Mouse (Mus musculus): ENCODE data around the gene Rbms3. TPM values are rescaled to one million over a fixed set of nuclear protein-coding genes. Genes with fewer than 3 reads are reported as not detected.

Rbms3 gene
- polyA plus RNA-seq, 1 experiment from 2014 or later: 127 TPM

DNA sequence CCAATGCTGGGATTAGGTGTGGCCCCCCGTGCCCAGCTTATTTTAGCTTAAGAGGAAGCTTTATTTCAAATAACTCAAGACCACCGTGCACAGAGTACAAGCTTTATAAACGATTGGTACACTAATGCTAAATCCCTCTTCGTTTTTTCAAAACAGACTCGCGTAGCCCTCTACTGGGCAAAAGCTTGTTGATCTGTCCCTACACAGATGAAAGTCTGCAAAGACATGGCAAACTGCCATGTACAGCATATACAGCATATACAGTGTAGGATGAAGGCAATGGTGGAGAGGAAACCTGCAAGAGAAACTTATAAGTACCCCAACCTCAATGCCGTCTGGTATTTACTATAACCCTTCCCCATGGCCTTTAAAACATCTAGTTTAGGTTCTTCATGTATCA is 46.1 kb downstream of the Rbms3 start:
- H3K4me3 ChIP-seq: no peak overlapping the region
- no peak overlapping the region for H3K27ac ChIP-seq (replicated peaks)
- H3K36me3 ChIP-seq: no peaks in the 10 kb centered on the region
- peak; percentile 50; the same call in 1 of the 2 replicates for ATAC-seq (ENCODE audit: low read depth)
- no peaks in the 10 kb centered on the region for H3K27me3 ChIP-seq
- H3K9ac ChIP-seq: no peak overlapping the region
- WGBS: 71% methylated on average over 7 of the region's 7 CpGs
- no peak overlapping the region for H3K4me2 ChIP-seq
- no peaks in the 10 kb centered on the region for H3K9me3 ChIP-seq
- H3K4me1 ChIP-seq (replicated peaks): no peaks in the 10 kb centered on the region

DNA sequence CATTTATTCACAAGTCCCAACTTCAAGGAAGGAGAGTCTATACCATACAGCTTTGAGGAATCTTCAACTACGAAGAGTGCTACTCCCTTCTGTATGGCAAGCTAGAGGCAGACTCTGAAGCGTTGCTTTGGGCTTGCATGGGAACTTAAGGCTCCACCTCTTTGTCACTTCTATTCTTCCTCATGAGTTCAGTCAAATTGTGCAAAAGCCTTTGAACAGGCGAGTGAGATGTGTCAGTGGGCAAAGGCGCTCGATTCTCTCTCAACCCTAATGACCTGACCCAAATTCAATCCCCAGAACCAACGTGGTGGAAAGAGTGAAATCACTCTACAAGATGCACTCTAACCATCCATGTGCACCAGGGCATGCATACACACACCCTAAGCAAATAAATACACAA is 47.1 kb downstream of the Rbms3 start:
- Histone ChIP-seq H3K27ac (replicated peaks) (no peak overlapping the region), H3K9me3 (no peaks in the 10 kb centered on the region), H3K27me3 (no peaks in the 10 kb centered on the region), H3K36me3 (no peaks in the 10 kb centered on the region), H3K4me3 (no peak overlapping the region), H3K4me1 (replicated peaks) (no peaks in the 10 kb centered on the region), H3K4me2 (no peak overlapping the region), H3K9ac (no peak overlapping the region)
- ATAC-seq (ENCODE audit: low read depth): no peak
- WGBS: 83% methylated on average over 6 of the region's 6 CpGs

DNA sequence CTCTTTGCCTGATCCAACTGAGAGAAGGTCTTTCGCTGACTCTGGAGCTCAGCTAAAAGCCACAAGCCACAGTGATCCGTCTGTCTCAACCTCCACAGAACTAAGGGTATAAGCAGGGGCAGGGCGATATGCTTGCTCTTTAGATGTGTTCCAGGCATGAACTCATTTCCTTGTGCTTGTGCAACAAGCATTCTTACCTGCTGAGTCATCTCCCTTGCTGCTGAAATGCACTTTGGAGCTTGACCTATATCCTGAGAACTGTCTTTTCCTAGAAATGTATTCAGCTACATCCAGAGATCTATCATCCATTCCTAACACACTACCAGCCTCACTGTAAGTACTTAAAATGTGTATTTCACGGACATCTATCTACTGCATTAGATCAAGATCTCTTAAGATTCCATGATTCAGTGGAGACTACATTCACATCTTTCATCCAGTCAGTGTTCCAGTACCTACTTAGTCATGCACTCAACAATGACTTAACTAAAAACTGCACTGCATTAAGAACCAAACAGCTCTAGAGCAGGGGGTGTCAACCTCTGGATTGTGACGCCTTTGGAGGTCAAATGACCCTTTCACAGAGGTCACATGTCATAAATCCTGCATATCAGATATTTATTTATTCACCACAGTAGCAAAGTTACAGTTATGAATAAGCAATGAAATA is 58.4 kb downstream of the Rbms3 start:
- Histone ChIP-seq H3K9me3 (no peaks in the 10 kb centered on the region), H3K4me3 (no peak overlapping the region), H3K36me3 (no peaks in the 10 kb centered on the region), H3K9ac (no peak overlapping the region), H3K4me1 (replicated peaks) (no peaks in the 10 kb centered on the region), H3K27ac (replicated peaks) (no peak overlapping the region), H3K27me3 (no peaks in the 10 kb centered on the region), H3K4me2 (no peak overlapping the region)
- no peak for ATAC-seq (ENCODE audit: low read depth)
- 80% methylated on average over 5 of the region's 5 CpGs for WGBS

DNA sequence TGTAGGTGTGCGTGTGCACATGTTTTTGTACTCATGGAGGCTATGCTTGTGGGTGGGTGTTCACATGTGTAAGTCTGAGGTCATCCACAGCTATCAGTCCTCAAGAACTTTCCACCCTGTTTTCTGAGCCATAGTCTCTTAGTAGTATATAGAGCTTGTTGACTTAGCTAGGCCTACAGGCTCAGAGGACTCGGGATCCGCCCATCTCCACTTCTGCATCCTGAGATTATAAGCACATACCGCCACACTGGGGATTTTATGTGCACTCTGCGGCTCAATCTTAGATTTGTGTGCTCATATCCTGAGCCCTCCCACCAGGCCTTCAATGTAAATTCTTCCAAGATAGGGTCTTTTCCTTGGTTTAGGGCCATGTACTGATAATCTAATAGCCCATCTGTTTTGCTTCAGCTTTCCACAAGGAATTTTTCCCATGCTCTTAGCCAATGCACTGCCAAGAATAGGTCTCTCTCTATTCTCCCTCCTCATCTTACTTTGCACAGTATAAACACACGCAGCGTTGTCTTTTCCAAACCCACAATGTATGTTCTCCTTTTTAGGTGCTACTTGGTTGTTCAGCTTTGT is 59.4 kb downstream of the Rbms3 start:
- no peak overlapping the region for H3K4me3 ChIP-seq

DNA sequence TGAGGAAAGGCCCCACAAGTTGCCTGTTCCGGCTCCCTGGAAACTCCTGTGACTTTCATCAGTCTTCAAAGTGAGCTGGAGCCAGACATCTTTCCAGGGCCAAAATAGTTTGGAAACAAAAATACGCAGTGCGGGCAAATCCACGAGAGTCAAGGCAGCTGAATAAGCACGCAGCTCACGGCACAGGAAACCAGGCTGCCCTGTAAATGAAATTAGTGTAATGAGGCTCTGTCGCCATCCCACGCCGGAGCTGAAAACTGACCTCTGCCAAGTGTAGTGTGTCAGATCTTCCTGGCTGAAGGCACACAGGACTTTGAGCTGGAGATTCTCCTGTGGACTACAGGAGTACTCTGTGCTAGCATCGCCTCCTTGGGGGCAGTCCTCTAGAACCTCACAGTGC is 63.4 kb downstream of the Rbms3 start:
- H3K9me3 ChIP-seq: no peaks in the 10 kb centered on the region
- H3K4me3 ChIP-seq: no peak overlapping the region
- no peak overlapping the region for H3K9ac ChIP-seq
- H3K27me3 ChIP-seq: no peaks in the 10 kb centered on the region
- no peaks in the 10 kb centered on the region for H3K4me1 ChIP-seq (replicated peaks)
- no peak overlapping the region for H3K4me2 ChIP-seq
- H3K36me3 ChIP-seq: no peaks in the 10 kb centered on the region
- no peak overlapping the region for H3K27ac ChIP-seq (replicated peaks)
- 70% methylated on average over 10 of the region's 10 CpGs for WGBS
- ATAC-seq (ENCODE audit: low read depth): no peak

More for the DNA sequence above, 59.4 kb downstream of the Rbms3 start:
- Histone ChIP-seq H3K9me3 (no peaks in the 10 kb centered on the region), H3K27ac (replicated peaks) (no peak overlapping the region), H3K4me1 (replicated peaks) (no peaks in the 10 kb centered on the region), H3K36me3 (no peaks in the 10 kb centered on the region), H3K9ac (no peak overlapping the region), H3K4me2 (no peak overlapping the region), H3K27me3 (no peaks in the 10 kb centered on the region)
- WGBS: 90% methylated on average over 7 of the region's 7 CpGs
- no peak for ATAC-seq (ENCODE audit: low read depth)

DNA sequence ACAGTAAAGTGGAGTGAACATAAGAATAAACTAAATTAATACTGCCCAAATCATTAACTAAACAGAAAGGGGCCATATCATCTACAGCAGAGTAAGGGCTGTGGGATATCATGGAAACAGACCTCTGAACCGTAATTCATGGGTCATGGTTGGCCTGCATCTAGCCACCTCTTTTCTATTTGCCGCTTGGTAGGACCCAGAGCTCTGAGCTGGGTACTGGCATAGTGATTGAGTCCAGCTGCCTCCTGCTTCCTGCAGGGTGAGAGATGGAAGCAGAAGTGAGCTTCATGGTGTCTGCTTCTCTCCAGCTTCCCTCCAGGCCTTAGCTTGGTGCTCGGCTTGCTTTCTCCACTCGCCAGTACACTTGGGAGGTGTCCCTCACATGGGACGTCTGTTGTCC is 71.2 kb downstream of the Rbms3 start:
- WGBS: 88% methylated on average over 5 of the region's 5 CpGs
- no peaks in the 10 kb centered on the region for H3K36me3 ChIP-seq
- H3K4me3 ChIP-seq: no peak overlapping the region
- no peaks in the 10 kb centered on the region for H3K9me3 ChIP-seq
- H3K4me2 ChIP-seq: no peak overlapping the region
- H3K27me3 ChIP-seq: no peaks in the 10 kb centered on the region
- no peak for ATAC-seq (ENCODE audit: low read depth)
- no peaks in the 10 kb centered on the region for H3K4me1 ChIP-seq (replicated peaks)
- no peak overlapping the region for H3K27ac ChIP-seq (replicated peaks)
- H3K9ac ChIP-seq: no peak overlapping the region

DNA sequence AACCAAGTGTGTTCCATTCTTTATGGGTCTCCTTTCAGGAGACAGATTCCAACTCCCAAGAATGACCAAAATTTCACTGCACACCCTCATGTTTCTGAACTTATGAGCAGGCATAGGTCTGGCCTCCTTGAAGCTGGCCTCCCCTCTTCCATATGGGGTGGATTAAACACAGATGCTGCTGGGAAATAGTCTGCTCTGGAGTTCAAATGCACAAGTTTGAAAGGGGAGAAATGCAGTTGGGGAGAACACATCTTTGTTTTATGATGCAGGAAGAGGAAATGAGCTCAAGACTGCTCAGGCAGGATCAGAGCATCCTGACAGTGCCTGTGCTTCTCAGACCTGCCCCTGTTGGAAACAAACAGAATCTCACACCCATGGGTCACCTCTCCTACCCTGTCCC is 75.4 kb downstream of the Rbms3 start:
- Histone ChIP-seq H3K4me2 (no peak overlapping the region), H3K36me3 (no peaks in the 10 kb centered on the region), H3K27ac (replicated peaks) (no peak overlapping the region), H3K4me3 (no peak overlapping the region), H3K9ac (no peak overlapping the region), H3K27me3 (no peaks in the 10 kb centered on the region), H3K9me3 (no peaks in the 10 kb centered on the region), H3K4me1 (replicated peaks) (no peaks in the 10 kb centered on the region; the same call in 1 of the 2 replicates)
- ATAC-seq (ENCODE audit: low read depth): no peak

DNA sequence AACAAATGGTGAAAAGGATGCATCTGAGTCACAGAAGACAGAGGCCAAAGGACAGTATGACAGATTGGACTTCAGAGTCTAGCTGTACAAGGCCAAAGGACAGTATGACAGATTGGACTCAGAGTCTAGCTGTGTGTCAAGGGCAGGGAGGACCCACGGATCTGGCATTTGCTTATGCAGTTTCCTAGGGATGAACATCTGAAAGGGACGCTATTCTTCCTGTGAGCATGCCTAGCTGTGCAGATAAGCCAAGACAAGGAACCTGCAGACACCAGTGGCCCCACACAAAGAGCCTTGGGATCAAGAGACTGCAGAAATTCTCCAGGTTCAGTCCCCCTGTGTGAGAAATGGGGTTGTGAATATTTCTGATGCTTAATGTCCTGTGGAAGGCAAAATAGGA is 100.4 kb downstream of the Rbms3 start:
- H3K4me1 ChIP-seq (replicated peaks): no peaks in the 10 kb centered on the region
- 85% methylated on average over 2 of the region's 2 CpGs for WGBS
- no peaks in the 10 kb centered on the region for H3K27me3 ChIP-seq
- no peak for ATAC-seq (ENCODE audit: low read depth)
- no peaks in the 10 kb centered on the region for H3K9me3 ChIP-seq
- no peaks in the 10 kb centered on the region for H3K36me3 ChIP-seq
- no peak overlapping the region for H3K9ac ChIP-seq
- no peak overlapping the region for H3K27ac ChIP-seq (replicated peaks)
- no peak overlapping the region for H3K4me2 ChIP-seq
- H3K4me3 ChIP-seq: no peak overlapping the region

DNA sequence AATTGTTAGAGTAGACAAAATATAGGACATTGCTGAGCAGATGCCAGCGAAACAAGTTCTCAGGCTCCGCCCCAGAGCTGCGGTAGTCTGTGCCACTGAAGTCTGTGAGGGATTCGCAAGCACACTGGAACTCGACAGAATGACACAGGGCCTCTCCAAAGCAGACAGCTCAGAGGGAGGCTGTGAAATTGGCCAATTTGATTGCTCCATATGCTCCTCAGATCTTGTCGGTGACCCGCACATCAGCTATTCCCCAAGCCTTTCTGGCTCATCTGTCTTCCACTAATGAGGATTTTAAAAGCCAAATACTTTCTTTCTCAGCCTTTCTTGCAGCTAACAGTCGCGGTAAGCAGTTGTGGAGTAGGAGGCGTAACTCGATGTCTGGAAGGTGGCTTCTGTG is 120.8 kb downstream of the Rbms3 start:
- 51% methylated on average over 11 of the region's 11 CpGs for WGBS
- Histone ChIP-seq H3K4me2 (no peak overlapping the region), H3K9me3 (no peaks in the 10 kb centered on the region), H3K9ac (no peak overlapping the region), H3K27me3 (no peaks in the 10 kb centered on the region), H3K36me3 (no peaks in the 10 kb centered on the region), H3K4me3 (no peak overlapping the region), H3K4me1 (replicated peaks) (peaks cover 6% of the 10 kb centered on the region; the same call in 1 of the 2 replicates), H3K27ac (replicated peaks) (no peak overlapping the region)
- no peak for ATAC-seq (ENCODE audit: low read depth)

DNA sequence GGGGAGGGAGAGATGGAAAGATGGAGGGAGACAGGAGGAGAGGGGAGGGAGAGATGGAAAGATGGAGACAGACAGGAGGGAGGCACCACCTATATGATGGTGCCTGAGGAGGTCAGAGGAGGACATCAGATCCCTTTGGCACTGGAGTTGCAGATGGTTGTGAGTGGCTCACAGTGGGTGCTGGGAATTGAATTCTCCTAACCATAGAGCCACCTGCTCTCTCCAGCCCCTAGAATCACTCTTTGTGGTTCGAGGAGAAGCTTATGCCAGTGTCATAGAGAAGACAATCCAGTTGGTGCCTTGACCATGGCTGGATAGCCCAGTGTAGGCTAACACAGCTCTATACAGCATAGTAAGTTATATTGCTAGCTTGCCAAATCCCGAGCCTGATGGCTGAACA is 137.8 kb downstream of the Rbms3 start:
- H3K27ac ChIP-seq (replicated peaks): no peak overlapping the region
- H3K9me3 ChIP-seq: no peaks in the 10 kb centered on the region
- H3K27me3 ChIP-seq: no peaks in the 10 kb centered on the region
- no peak overlapping the region for H3K4me3 ChIP-seq
- H3K4me1 ChIP-seq (replicated peaks): no peaks in the 10 kb centered on the region
- 76% methylated on average over 2 of the region's 2 CpGs for WGBS
- no peak overlapping the region for H3K4me2 ChIP-seq
- H3K9ac ChIP-seq: no peak overlapping the region
- no peaks in the 10 kb centered on the region for H3K36me3 ChIP-seq
- no peak for ATAC-seq (ENCODE audit: low read depth)

DNA sequence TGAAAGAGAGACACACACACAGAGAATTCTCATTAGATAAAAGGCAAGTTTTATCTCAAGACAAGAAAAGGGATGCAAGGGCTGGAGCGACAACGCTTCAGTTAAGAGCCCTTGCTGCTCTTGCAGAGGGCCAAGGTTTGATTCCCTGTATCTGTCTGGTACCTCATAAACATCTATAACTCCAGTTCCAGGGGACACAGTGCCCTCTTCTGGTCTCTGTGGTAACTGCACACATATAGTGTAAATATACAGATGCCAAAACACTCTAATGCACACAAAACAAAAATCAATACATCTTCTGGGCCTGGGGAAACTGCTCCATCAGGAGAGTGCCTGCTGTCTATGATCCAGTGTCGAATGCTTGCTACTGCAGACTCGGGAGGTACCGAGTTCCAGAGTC is 145.3 kb downstream of the Rbms3 start:
- 87% methylated on average over 5 of the region's 5 CpGs for WGBS
- no peaks in the 10 kb centered on the region for H3K36me3 ChIP-seq

DNA sequence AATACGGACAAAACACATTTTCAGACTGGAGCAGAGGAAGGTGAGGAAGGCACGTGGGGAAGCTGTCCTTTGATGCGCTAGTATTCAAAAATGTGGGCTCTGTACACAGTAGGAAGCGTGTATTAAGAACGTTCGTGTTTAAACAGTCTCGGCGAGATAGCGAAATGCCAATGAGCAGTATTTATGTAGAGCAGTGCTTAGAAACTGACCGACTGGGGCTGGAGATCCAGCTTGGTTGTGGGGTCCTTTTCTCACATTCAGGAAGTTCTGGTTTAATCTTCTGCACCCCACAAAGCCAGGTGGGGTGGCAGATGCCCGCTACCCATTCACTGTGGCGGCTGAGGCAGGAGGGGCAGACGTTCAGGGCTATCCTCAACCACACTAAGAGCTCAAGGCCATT is 153.0 kb downstream of the Rbms3 start:
- Histone ChIP-seq H3K4me1 (replicated peaks) (no peaks in the 10 kb centered on the region), H3K4me2 (no peak overlapping the region), H3K27me3 (no peaks in the 10 kb centered on the region), H3K4me3 (no peak overlapping the region), H3K27ac (replicated peaks) (no peak overlapping the region), H3K36me3 (no peaks in the 10 kb centered on the region), H3K9me3 (no peaks in the 10 kb centered on the region), H3K9ac (no peak overlapping the region)
- ATAC-seq (ENCODE audit: low read depth): no peak
- 84% methylated on average over 13 of the region's 13 CpGs for WGBS

More for the DNA sequence above, 145.3 kb downstream of the Rbms3 start:
- Histone ChIP-seq H3K9me3 (no peaks in the 10 kb centered on the region), H3K27me3 (no peaks in the 10 kb centered on the region), H3K4me1 (replicated peaks) (no peaks in the 10 kb centered on the region), H3K4me2 (no peak overlapping the region), H3K27ac (replicated peaks) (no peak overlapping the region), H3K4me3 (no peak overlapping the region), H3K9ac (no peak overlapping the region)
- ATAC-seq (ENCODE audit: low read depth): no peak

DNA sequence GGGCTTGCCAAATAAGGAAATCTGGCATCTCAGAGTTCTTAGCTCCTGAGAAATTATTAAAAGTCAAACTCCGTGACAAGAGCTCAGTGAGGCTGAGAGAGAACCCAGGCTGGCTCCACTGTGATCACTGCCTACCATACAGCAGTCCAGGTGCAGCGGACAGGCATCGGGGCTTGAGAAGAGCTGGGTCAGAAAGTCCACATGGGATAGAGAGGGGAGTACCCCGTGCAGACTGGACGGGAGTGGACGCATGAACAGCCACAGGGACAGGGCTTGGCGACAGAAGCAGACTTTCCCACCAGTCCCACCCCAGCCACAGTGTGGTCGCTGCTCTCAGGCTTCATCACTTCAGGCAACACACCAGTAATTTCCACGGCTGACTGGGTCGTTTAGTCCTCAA is 176.9 kb downstream of the Rbms3 start:
- ATAC-seq (ENCODE audit: low read depth): no peak
- no peak overlapping the region for H3K27ac ChIP-seq (replicated peaks)
- no peak overlapping the region for H3K4me3 ChIP-seq
- H3K9ac ChIP-seq: no peak overlapping the region
- H3K27me3 ChIP-seq: no peaks in the 10 kb centered on the region
- no peaks in the 10 kb centered on the region for H3K9me3 ChIP-seq
- 78% methylated on average over 10 of the region's 10 CpGs for WGBS
- no peaks in the 10 kb centered on the region for H3K36me3 ChIP-seq
- H3K4me2 ChIP-seq: no peak overlapping the region
- H3K4me1 ChIP-seq (replicated peaks): no peaks in the 10 kb centered on the region
